20 mouse cellular contexts compared by ENCODE assay signal in the genomic region with DNA sequence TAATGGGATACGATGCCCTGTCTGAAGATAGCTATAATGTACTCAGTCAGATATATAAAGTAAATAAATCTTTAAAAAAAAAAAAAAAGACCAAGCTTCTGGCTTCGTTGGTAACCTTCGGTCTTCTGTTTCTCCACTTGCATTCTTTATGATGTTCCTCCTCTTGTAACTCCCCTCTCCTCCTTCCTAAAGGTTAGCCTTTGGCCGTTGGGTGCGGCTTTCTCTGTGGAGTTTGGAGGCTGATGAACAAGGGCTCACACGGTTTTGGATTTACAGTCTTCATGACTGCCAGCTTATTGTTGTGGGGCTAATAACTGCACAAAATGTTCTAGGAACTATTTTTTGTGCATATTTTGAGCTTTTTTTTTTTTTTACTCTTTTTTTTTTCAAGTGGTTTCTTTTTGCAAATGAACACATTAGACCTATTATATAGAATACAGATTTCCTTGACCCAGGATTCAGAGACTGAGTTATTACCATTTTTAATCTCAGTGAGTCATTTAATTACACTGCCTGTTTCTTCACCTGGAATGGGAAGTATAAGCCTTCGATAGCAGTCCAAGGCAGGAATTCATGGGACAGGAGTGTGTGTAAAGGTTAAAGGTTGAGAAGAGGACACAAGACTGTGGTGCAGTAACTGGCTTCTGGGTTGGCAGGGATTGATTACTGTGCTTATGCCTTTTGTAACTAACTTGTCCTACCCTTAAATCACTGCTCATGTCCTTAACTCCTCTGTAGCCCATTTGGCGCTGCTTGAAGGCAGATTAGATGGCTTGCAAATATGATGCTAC. TPM values are rescaled to one million over a fixed set of nuclear protein-coding genes. Genes with fewer than 3 reads are reported as not detected.
DNase-seq lines count a peak whose midpoint lies in the region; ATAC-seq and TF ChIP-seq lines count a peak whose summit lies in the region.
"Had no signal": no experiment of that assay in that cellular context is flagged by ENCODE, and none has a peak within 500 bp of the region (broad histone marks: within the 10 kb centered on the region; RNA-seq: fewer than 3 reads in every experiment).

No protein-coding gene starts in this region.

- H3K4me3 ChIP-seq in layer of hippocampus, adult 2 months, result no peak overlapping the region
- H3K4me3 ChIP-seq in intestine, embryonic 15.5 days (replicated peaks), result no peak overlapping the region
- no peak overlapping the region for H3K4me3 ChIP-seq in forebrain, embryonic 12.5 days (replicated peaks)
- H3K4me3 ChIP-seq in forebrain, embryonic 10.5 days, result no peak overlapping the region
- H3K4me3 ChIP-seq: gastrocnemius, adult 2 months; hindbrain, embryonic 12.5 days; hindbrain, embryonic 15.5 days had no signal

- DNase-seq in layer of hippocampus, adult 2 months (ENCODE audit: low spot score in 2 of 2), result no peak
- no peak for DNase-seq in layer of hippocampus, postnatal 25 days (ENCODE audit: extremely low spot score in 1 of 2, low spot score in 1 of 2)
- DNase-seq in large intestine, adult 2 months (ENCODE audit: low read depth, low spot score), result peak; percentile 68
- DNase-seq in natural killer cell, adult 2 months (ENCODE audit: low spot score in 2 of 2), result no peak
- DNase-seq in forebrain, embryonic 10.5 days (ENCODE audit: extremely low spot score, low spot score), result no peak
- DNase-seq: adrenal gland, adult 8-10 months; adrenal gland, postnatal 25 days; cerebellum, adult 18-20 months; cerebellum, adult 9-10 months; cerebellum, postnatal 14 days; forebrain, postnatal 0 days; gastrocnemius, adult 2 months; gastrocnemius, postnatal 14 days had no signal

- H3K9ac ChIP-seq in intestine, embryonic 15.5 days, result no peak overlapping the region
- no peak overlapping the region for H3K9ac ChIP-seq in forebrain, embryonic 12.5 days
- H3K9ac ChIP-seq: forebrain, postnatal 0 days; hindbrain, embryonic 12.5 days; hindbrain, embryonic 15.5 days had no signal

- peak; percentile 63 for ATAC-seq in intestine, embryonic 15.5 days
- no peak for ATAC-seq in forebrain, embryonic 12.5 days (ENCODE audit: low FRiP score)
- ATAC-seq: activated CD4-positive, CD25-positive, alpha-beta regulatory T cell, adult 4 months; forebrain, embryonic 14.5 days; forebrain, postnatal 0 days had no signal

- no peaks in the 10 kb centered on the region for H3K27me3 ChIP-seq in intestine, embryonic 15.5 days (replicated peaks)
- H3K27me3 ChIP-seq in forebrain, embryonic 12.5 days, result no peaks in the 10 kb centered on the region
- H3K27me3 ChIP-seq in forebrain, embryonic 10.5 days (ENCODE audit: poor library complexity, severe bottlenecking), result no peaks in the 10 kb centered on the region
- H3K27me3 ChIP-seq: hindbrain, embryonic 12.5 days; hindbrain, embryonic 15.5 days had no signal

- peaks cover 10% of the 10 kb centered on the region for H3K4me1 ChIP-seq in intestine, embryonic 15.5 days (replicated peaks)
- no peaks in the 10 kb centered on the region for H3K4me1 ChIP-seq in forebrain, embryonic 12.5 days
- no peaks in the 10 kb centered on the region for H3K4me1 ChIP-seq in forebrain, embryonic 10.5 days
- H3K4me1 ChIP-seq: hindbrain, embryonic 12.5 days; hindbrain, embryonic 15.5 days had no signal

- WGBS in intestine, embryonic 15.5 days, result 59% methylated on average over 8 of the region's 8 CpGs
- 30% methylated on average over 8 of the region's 8 CpGs for WGBS in large intestine, adult 2 months
- WGBS in forebrain, embryonic 12.5 days, result 94% methylated on average over 8 of the region's 8 CpGs
- 90% methylated on average over 8 of the region's 8 CpGs for WGBS in forebrain, embryonic 10.5 days

- H3K36me3 ChIP-seq in intestine, embryonic 15.5 days, result no peaks in the 10 kb centered on the region
- H3K36me3 ChIP-seq in forebrain, embryonic 12.5 days (replicated peaks), result no peaks in the 10 kb centered on the region
- H3K36me3 ChIP-seq in forebrain, embryonic 10.5 days (replicated peaks), result 0 out of 2 replicates have a peak, but pooled peaks cover 5% of the 10 kb centered on the region
- H3K36me3 ChIP-seq: hindbrain, embryonic 12.5 days; hindbrain, embryonic 15.5 days had no signal

- no peaks in the 10 kb centered on the region for H3K9me3 ChIP-seq in intestine, embryonic 15.5 days
- no peaks in the 10 kb centered on the region for H3K9me3 ChIP-seq in forebrain, embryonic 12.5 days
- no peaks in the 10 kb centered on the region for H3K9me3 ChIP-seq in forebrain, embryonic 10.5 days
- H3K9me3 ChIP-seq: hindbrain, embryonic 12.5 days; hindbrain, embryonic 15.5 days had no signal

- peak overlapping the region; percentile 33; the same call in 1 of the 2 replicates for H3K27ac ChIP-seq in layer of hippocampus, adult 2 months
- H3K27ac ChIP-seq in intestine, embryonic 15.5 days, result no peak overlapping the region
- no peak overlapping the region for H3K27ac ChIP-seq in forebrain, embryonic 12.5 days
- H3K27ac ChIP-seq in forebrain, embryonic 10.5 days, result no peak overlapping the region
- H3K27ac ChIP-seq: gastrocnemius, adult 2 months; hindbrain, embryonic 12.5 days; hindbrain, embryonic 15.5 days had no signal

- no peak overlapping the region for H3K4me2 ChIP-seq in intestine, embryonic 15.5 days (replicated peaks)
- no peak overlapping the region for H3K4me2 ChIP-seq in forebrain, embryonic 12.5 days
- H3K4me2 ChIP-seq: heart, embryonic 11.5 days; hindbrain, embryonic 12.5 days; hindbrain, embryonic 15.5 days had no signal

- TF ChIP-seq CTCF in layer of hippocampus, adult 2 months (conservative IDR thresholded peaks at IDR 0.05), result no peak

RNA-seq across cellular contexts. Expression of gene Sipa1l1, which starts 37.9 kb away (rescaled TPM):
- 100 to 1,000 TPM; 233 to 244 TPM for total RNA-seq in layer of hippocampus, adult 2 months (2021)
- 100 to 1,000 TPM; 185 to 216 TPM for total RNA-seq in layer of hippocampus, postnatal 25 days (2021)
- polyA plus RNA-seq in intestine, embryonic 15.5 days (2015; fragmentation: Nextera tagmentation; extraction: Ambion mirVana), result 23.8 and 24.7 TPM in 2 replicates
- 16.1 and 24.5 TPM in 2 replicates for polyA plus RNA-seq in large intestine, adult 2 months (2012; rRNA removed)
- 35.8 and 41.7 TPM in 2 replicates for polyA plus RNA-seq in forebrain, embryonic 12.5 days (2016; fragmentation: Nextera tagmentation; extraction: Ambion mirVana)
- 39.0 and 40.6 TPM in 2 replicates for polyA plus RNA-seq in forebrain, embryonic 10.5 days (2016; fragmentation: Nextera tagmentation; extraction: Ambion mirVana)
